Mouse (Mus musculus): ENCODE data around the gene Chrnb1.

The Chrnb1 gene

GRCm38 (mm10) chr11:69795168-69795982 is at the start of gene Chrnb1:
Chrnb1 (minus strand) TSS chr11:69795943.
- DNase-seq (ENCODE audit: low read depth): peak; percentile 93

GRCm38 (mm10) chr11:69838714-69839104 is 43.0 kb upstream of the Chrnb1 start:
- no peak for DNase-seq (ENCODE audit: low read depth)

GRCm38 (mm10) chr11:69837952-69838713 is 42.4 kb upstream of the Chrnb1 start, which contains the start of gene Tmem256:
Tmem256 (plus strand) TSS chr11:69838514.
- DNase-seq (ENCODE audit: low read depth): peak; percentile 95

- no peak for DNase-seq (ENCODE audit: low read depth)
Observed at GRCm38 (mm10) chr11:69837604-69837951, 41.8 kb upstream of the Chrnb1 start, which contains the start of gene Nlgn2. Nlgn2 (minus strand) TSS chr11:69837784.

- peak; percentile 42 for DNase-seq (ENCODE audit: low read depth)
Observed at GRCm38 (mm10) chr11:69836703-69837576, 41.2 kb upstream of the Chrnb1 start.

- DNase-seq (ENCODE audit: low read depth): no peak
Observed at GRCm38 (mm10) chr11:69835966-69836335, 40.2 kb upstream of the Chrnb1 start.

GRCm38 (mm10) chr11:69835326-69835965 is 39.7 kb upstream of the Chrnb1 start:
- DNase-seq (ENCODE audit: low read depth): no peak

- DNase-seq (ENCODE audit: low read depth): peak; percentile 75
Observed at GRCm38 (mm10) chr11:69834001-69834549, 38.3 kb upstream of the Chrnb1 start.

- no peak for DNase-seq (ENCODE audit: low read depth)
Observed at GRCm38 (mm10) chr11:69833554-69833953, 37.8 kb upstream of the Chrnb1 start.

- no peak for DNase-seq (ENCODE audit: low read depth)
Observed at GRCm38 (mm10) chr11:69828832-69829231, 33.1 kb upstream of the Chrnb1 start.

GRCm38 (mm10) chr11:69823456-69823855 is 27.7 kb upstream of the Chrnb1 start:
- no peak for DNase-seq (ENCODE audit: low read depth)

GRCm38 (mm10) chr11:69822080-69822479 is 26.3 kb upstream of the Chrnb1 start, which contains the start of gene Spem1:
Spem1 (minus strand) TSS chr11:69822180.
- DNase-seq (ENCODE audit: low read depth): no peak

GRCm38 (mm10) chr11:69818871-69819270 is 23.1 kb upstream of the Chrnb1 start:
- DNase-seq (ENCODE audit: low read depth): no peak

- no peak for DNase-seq (ENCODE audit: low read depth)
Observed at GRCm38 (mm10) chr11:69818365-69818764, 22.6 kb upstream of the Chrnb1 start, which contains the start of gene Spem2. Spem2 (minus strand) TSS chr11:69818465.

GRCm38 (mm10) chr11:69816520-69816919 is 20.8 kb upstream of the Chrnb1 start:
- DNase-seq (ENCODE audit: low read depth): no peak

- no peak for DNase-seq (ENCODE audit: low read depth)
Observed at GRCm38 (mm10) chr11:69815155-69815554, 19.4 kb upstream of the Chrnb1 start, which contains the start of gene Gm39566. Gm39566 (minus strand) TSS chr11:69815298.

GRCm38 (mm10) chr11:69810280-69810679 is 14.5 kb upstream of the Chrnb1 start:
- DNase-seq (ENCODE audit: low read depth): no peak

- DNase-seq (ENCODE audit: low read depth): no peak
Observed at GRCm38 (mm10) chr11:69807641-69808040, 11.9 kb upstream of the Chrnb1 start.

- no peak for DNase-seq (ENCODE audit: low read depth)
Observed at GRCm38 (mm10) chr11:69806378-69806777, 10.6 kb upstream of the Chrnb1 start.

GRCm38 (mm10) chr11:69804972-69805909 is 9.5 kb upstream of the Chrnb1 start, which contains the start of gene Tmem102:
Tmem102 (minus strand) TSS chr11:69805624.
- DNase-seq (ENCODE audit: low read depth): no peak
